Mouse (Mus musculus) cerebellum, postnatal 14 days (tissue): ENCODE measurements at regions not wholly inside any gene's neighbourhood (a gene's known extent, or its start where the extent isn't known, plus 50 kb on each side); places are given as distances from the start of the nearest gene placed in this dataset.

Source experiments
- DNase-seq, 2 experiments: peaks; one replicate each; pipeline ENCODE4 v3.0.0; 2021; ENCODE audit warnings: mixed read lengths in 2 of 2

GRCm38 (mm10) chr1:147703467-147703866, 1208.9 kb downstream of the Brinp3 start:
- DNase-seq: no peak

- DNase-seq: no peak
Observed at GRCm38 (mm10) chr1:147729930-147730329, 1235.4 kb downstream of the Brinp3 start.

- peak; percentile 33 to 45 for DNase-seq
Observed at GRCm38 (mm10) chr1:147766094-147766493, 1271.5 kb downstream of the Brinp3 start.

GRCm38 (mm10) chr1:147802759-147803158, 1308.2 kb downstream of the Brinp3 start:
- no peak for DNase-seq
